Mouse (Mus musculus) heart, embryonic 11.5 days (tissue): ENCODE data around the gene Atp1a4. TPM values are rescaled to one million over a fixed set of nuclear protein-coding genes. Genes with fewer than 3 reads are reported as not detected.

Source experiments
- ATAC-seq: fragments of 200-750 bp; cut with Nextera tagmentation; replicated peaks from 2 replicates; pipeline ENCODE4 v1.8.0; 2017; ENCODE audit warnings: moderate library complexity; ENCODE audit not compliant: insufficient number of reproducible peaks, low FRiP score, low TSS enrichment
- H3K27ac ChIP-seq: fragments of 300-500 bp; sonication (generic); 2 replicates; pipeline ENCODE4 v1.5.1; 2014; ENCODE audit warnings: mild to moderate bottlenecking, low read depth, low read length
- H3K27me3 ChIP-seq: fragments of 300-500 bp; sonication (generic); 2 replicates; pipeline ENCODE4 v1.6.1; 2014; ENCODE audit warnings: mild to moderate bottlenecking, low read length, mixed read lengths; ENCODE audit not compliant: control insufficient read depth, insufficient read depth
- H3K36me3 ChIP-seq: fragments of 300-500 bp; sonication (generic); 2 replicates; pipeline ENCODE4 v1.6.1; 2014; ENCODE audit warnings: mild to moderate bottlenecking, low read length, moderate library complexity, mixed read lengths; ENCODE audit not compliant: control insufficient read depth, insufficient read depth
- H3K4me1 ChIP-seq: fragments of 300-500 bp; sonication (generic); 2 replicates; pipeline ENCODE4 v1.6.1; 2014; ENCODE audit warnings: low read length; ENCODE audit not compliant: control insufficient read depth, insufficient read depth
- H3K4me2 ChIP-seq: fragments of 300-500 bp; sonication (generic); 2 replicates; pipeline ENCODE4 v1.6.1; 2014; ENCODE audit warnings: mild to moderate bottlenecking, moderate library complexity
- H3K4me3 ChIP-seq: fragments of 300-500 bp; sonication (generic); 2 replicates; pipeline ENCODE4 v1.5.1; 2014; ENCODE audit warnings: low read depth, low read length
- H3K9ac ChIP-seq: fragments of 300-500 bp; sonication (generic); 2 replicates; pipeline ENCODE4 v1.6.1; 2014; ENCODE audit warnings: mild to moderate bottlenecking, low read depth, low read length, moderate library complexity
- H3K9me3 ChIP-seq: fragments of 300-500 bp; sonication (generic); replicated peaks from 2 replicates; pipeline ENCODE4 v1.6.1; 2016; ENCODE audit warnings: low read length; ENCODE audit not compliant: control insufficient read depth
- WGBS: fragments of 180-500 bp; shearing (Covaris S2); extraction: QIAGEN DNeasy Blood & Tissue Kit; methylation state at CpG from one replicate; pipeline ENCODE4 v1.1.7; 2014; ENCODE audit not compliant: insufficient replicate concordance; 5-methylcytosine and 5-hydroxymethylcytosine counted together
- polyA plus RNA-seq: library from polyadenylated mRNA; unstranded; fragments of >200 nt; fragmentation: Nextera tagmentation; extraction: Ambion mirVana; gene quantifications from 2 replicates; pipeline ENCODE4 v1.2.1, GENCODE M21; 2014

Atp1a4 gene
- polyA plus RNA-seq, 1 experiment from 2014 or later: 0.31 TPM

- peaks cover 29% of the 10 kb centered on the region for H3K36me3 ChIP-seq
- H3K27ac ChIP-seq: no peak overlapping the region
- H3K4me3 ChIP-seq: no peak overlapping the region
- no peak for ATAC-seq
- H3K4me1 ChIP-seq: peaks cover 44% of the 10 kb centered on the region
- no peaks in the 10 kb centered on the region for H3K27me3 ChIP-seq
- no peaks in the 10 kb centered on the region for H3K9me3 ChIP-seq
- H3K9ac ChIP-seq: no peak overlapping the region
- 84% methylated on average over 5 of the region's 5 CpGs for WGBS
- no peak overlapping the region for H3K4me2 ChIP-seq
Observed at GRCm38 (mm10) chr1:172200161-172200560, 58.1 kb downstream of the Atp1a4 start.

- H3K4me3 ChIP-seq: no peak overlapping the region
- H3K4me2 ChIP-seq: no peak overlapping the region
- 89% methylated on average over 4 of the region's 4 CpGs for WGBS
- peaks cover 38% of the 10 kb centered on the region for H3K4me1 ChIP-seq
- H3K9ac ChIP-seq: no peak overlapping the region
- H3K27ac ChIP-seq: no peak overlapping the region
- peaks cover 33% of the 10 kb centered on the region for H3K36me3 ChIP-seq
- H3K27me3 ChIP-seq: no peaks in the 10 kb centered on the region
- no peaks in the 10 kb centered on the region for H3K9me3 ChIP-seq
- no peak for ATAC-seq
Observed at GRCm38 (mm10) chr1:172198996-172199395, 59.2 kb downstream of the Atp1a4 start.

GRCm38 (mm10) chr1:172198316-172198715 is 59.9 kb downstream of the Atp1a4 start:
- ATAC-seq: no peak
- Histone ChIP-seq H3K27ac (no peak overlapping the region), H3K9me3 (no peaks in the 10 kb centered on the region), H3K4me2 (no peak overlapping the region), H3K4me3 (no peak overlapping the region), H3K36me3 (peaks cover 36% of the 10 kb centered on the region), H3K27me3 (no peaks in the 10 kb centered on the region), H3K4me1 (peaks cover 31% of the 10 kb centered on the region), H3K9ac (no peak overlapping the region)
- 87% methylated on average over 8 of the region's 8 CpGs for WGBS

- H3K36me3 ChIP-seq: peaks cover 36% of the 10 kb centered on the region
- peaks cover 26% of the 10 kb centered on the region for H3K4me1 ChIP-seq
- H3K4me2 ChIP-seq: no peak overlapping the region
- no peak overlapping the region for H3K9ac ChIP-seq
- no peak overlapping the region for H3K4me3 ChIP-seq
- H3K27me3 ChIP-seq: no peaks in the 10 kb centered on the region
- H3K27ac ChIP-seq: no peak overlapping the region
- ATAC-seq: no peak
- no peaks in the 10 kb centered on the region for H3K9me3 ChIP-seq
- 71% methylated on average over 5 of the region's 5 CpGs for WGBS
Observed at GRCm38 (mm10) chr1:172197851-172198250, 60.4 kb downstream of the Atp1a4 start.

- H3K4me1 ChIP-seq: peaks cover 19% of the 10 kb centered on the region
- no peak overlapping the region for H3K27ac ChIP-seq
- 81% methylated on average over 3 of the region's 3 CpGs for WGBS
- no peaks in the 10 kb centered on the region for H3K9me3 ChIP-seq
- no peak overlapping the region for H3K4me3 ChIP-seq
- H3K9ac ChIP-seq: no peak overlapping the region
- H3K27me3 ChIP-seq: no peaks in the 10 kb centered on the region
- no peak for ATAC-seq
- H3K4me2 ChIP-seq: no peak overlapping the region
- peaks cover 42% of the 10 kb centered on the region for H3K36me3 ChIP-seq
Observed at GRCm38 (mm10) chr1:172197146-172197545, 61.1 kb downstream of the Atp1a4 start.

- no peak overlapping the region for H3K4me3 ChIP-seq
- no peak overlapping the region for H3K4me2 ChIP-seq
- no peak overlapping the region for H3K27ac ChIP-seq
- H3K36me3 ChIP-seq: peaks cover 53% of the 10 kb centered on the region
- H3K9ac ChIP-seq: no peak overlapping the region
- no peak for ATAC-seq
- H3K9me3 ChIP-seq: no peaks in the 10 kb centered on the region
- peaks cover 5% of the 10 kb centered on the region; the same call in 1 of the 2 replicates for H3K4me1 ChIP-seq
- H3K27me3 ChIP-seq: no peaks in the 10 kb centered on the region
- 82% methylated on average over 8 of the region's 8 CpGs for WGBS
Observed at GRCm38 (mm10) chr1:172194435-172194834, 63.8 kb downstream of the Atp1a4 start.

GRCm38 (mm10) chr1:172192217-172192616 is 66.0 kb downstream of the Atp1a4 start:
- Histone ChIP-seq H3K9ac (no peak overlapping the region), H3K27ac (no peak overlapping the region), H3K9me3 (no peaks in the 10 kb centered on the region), H3K27me3 (no peaks in the 10 kb centered on the region), H3K36me3 (peaks cover 59% of the 10 kb centered on the region), H3K4me2 (no peak overlapping the region), H3K4me3 (no peak overlapping the region), H3K4me1 (peaks cover 5% of the 10 kb centered on the region; the same call in 1 of the 2 replicates)
- WGBS: 89% methylated on average over 3 of the region's 3 CpGs
- no peak for ATAC-seq

GRCm38 (mm10) chr1:172191578-172191977 is 66.6 kb downstream of the Atp1a4 start:
- Histone ChIP-seq H3K27me3 (no peaks in the 10 kb centered on the region), H3K9me3 (no peaks in the 10 kb centered on the region), H3K27ac (no peak overlapping the region), H3K4me2 (no peak overlapping the region), H3K4me1 (peaks cover 5% of the 10 kb centered on the region; the same call in 1 of the 2 replicates), H3K9ac (no peak overlapping the region), H3K36me3 (peaks cover 61% of the 10 kb centered on the region), H3K4me3 (no peak overlapping the region)
- ATAC-seq: no peak
- 74% methylated on average over 2 of the region's 2 CpGs for WGBS

- H3K9me3 ChIP-seq: no peaks in the 10 kb centered on the region
- no peaks in the 10 kb centered on the region for H3K4me1 ChIP-seq
- no peaks in the 10 kb centered on the region for H3K27me3 ChIP-seq
- ATAC-seq: peak; percentile 39; the same call in 1 of the 2 replicates
- 66% methylated on average over 4 of the region's 4 CpGs for WGBS
- no peak overlapping the region for H3K9ac ChIP-seq
- no peak overlapping the region for H3K4me3 ChIP-seq
- peaks cover 50% of the 10 kb centered on the region for H3K36me3 ChIP-seq
- no peak overlapping the region for H3K27ac ChIP-seq
- H3K4me2 ChIP-seq: no peak overlapping the region
Observed at GRCm38 (mm10) chr1:172188891-172189290, 69.3 kb downstream of the Atp1a4 start.
